Mouse (Mus musculus): Measurements from ENCODE around the gene Kcmf1. TPM values are rescaled to one million over a fixed set of nuclear protein-coding genes. Genes with fewer than 3 reads are reported as not detected.
A peak's percentile ranks its signal among the peaks of the same experiment; 100 is the strongest.

Kcmf1 gene
- polyA plus RNA-seq, 1 experiment = 517 TPM

DNA sequence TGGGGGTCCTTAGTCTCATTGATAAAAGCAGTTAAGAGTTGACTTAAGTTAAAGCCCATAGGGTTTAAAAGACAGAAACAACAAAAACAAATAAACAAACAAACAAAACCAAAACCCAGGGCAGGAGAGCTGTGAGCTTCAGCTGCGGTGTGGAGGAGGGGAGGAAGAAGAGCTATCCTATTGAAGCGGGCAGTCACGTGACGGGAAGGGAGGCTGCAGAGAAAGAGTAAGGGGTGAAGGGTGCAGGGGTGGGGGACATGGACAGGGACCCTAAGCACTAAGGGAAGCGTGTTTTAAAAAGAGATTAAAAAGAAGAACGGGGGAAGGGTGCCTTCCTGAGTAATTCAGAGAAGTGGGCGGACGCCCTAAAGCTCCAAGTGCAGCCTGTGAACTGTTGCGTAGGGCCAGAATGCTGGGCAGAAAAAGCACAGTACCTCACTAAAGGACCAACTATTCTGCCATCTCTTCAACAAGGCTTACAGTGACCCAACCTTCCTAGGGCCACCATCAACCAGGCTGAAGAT lies 18.8 kb upstream of the Kcmf1 start:
- Histone ChIP-seq H3K36me3 (ENCODE audit: control insufficient read depth, insufficient read depth, low read length) (no peaks in the 10 kb centered on the region), H3K4me1 (ENCODE audit: control insufficient read depth, insufficient read depth, low read length) (no peaks in the 10 kb centered on the region), H3K27me3 (ENCODE audit: control insufficient read depth, insufficient read depth, low read length) (no peaks in the 10 kb centered on the region), H3K27ac (ENCODE audit: control insufficient read depth, insufficient read depth, low read depth, low read length) (no peak overlapping the region), H3K4me3 (ENCODE audit: control insufficient read depth, low read depth, low read length) (no peak overlapping the region)
- TF ChIP-seq POLR2A (IDR thresholded peaks at IDR 0.05; ENCODE audit: control insufficient read depth, low read depth, low read length) (no peak), CTCF (IDR thresholded peaks at IDR 0.05; ENCODE audit: control insufficient read depth, insufficient read depth, insufficient replicate concordance, low read depth, low read length) (no peak)

DNA sequence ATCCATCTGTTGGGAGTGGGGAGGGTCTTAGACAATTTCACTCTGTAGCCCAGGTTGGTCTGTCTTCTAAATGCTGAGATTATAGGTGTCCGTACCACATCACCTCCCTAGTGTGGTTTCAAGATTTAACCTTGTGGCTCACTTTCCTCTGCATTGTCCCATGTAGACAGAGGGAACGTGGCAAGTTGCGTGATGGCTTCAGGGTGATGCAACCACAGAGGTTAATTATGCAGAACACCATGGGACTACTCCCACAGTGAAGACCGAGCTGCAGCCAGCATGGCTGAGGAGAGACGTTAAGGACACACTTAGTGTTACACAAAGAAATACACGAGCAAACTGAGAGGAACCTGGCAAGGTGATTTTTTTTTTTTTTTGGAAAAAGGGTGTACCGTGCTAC lies 16.6 kb upstream of the Kcmf1 start:
- no peak overlapping the region for H3K4me3 ChIP-seq (ENCODE audit: control insufficient read depth, low read depth, low read length)

DNA sequence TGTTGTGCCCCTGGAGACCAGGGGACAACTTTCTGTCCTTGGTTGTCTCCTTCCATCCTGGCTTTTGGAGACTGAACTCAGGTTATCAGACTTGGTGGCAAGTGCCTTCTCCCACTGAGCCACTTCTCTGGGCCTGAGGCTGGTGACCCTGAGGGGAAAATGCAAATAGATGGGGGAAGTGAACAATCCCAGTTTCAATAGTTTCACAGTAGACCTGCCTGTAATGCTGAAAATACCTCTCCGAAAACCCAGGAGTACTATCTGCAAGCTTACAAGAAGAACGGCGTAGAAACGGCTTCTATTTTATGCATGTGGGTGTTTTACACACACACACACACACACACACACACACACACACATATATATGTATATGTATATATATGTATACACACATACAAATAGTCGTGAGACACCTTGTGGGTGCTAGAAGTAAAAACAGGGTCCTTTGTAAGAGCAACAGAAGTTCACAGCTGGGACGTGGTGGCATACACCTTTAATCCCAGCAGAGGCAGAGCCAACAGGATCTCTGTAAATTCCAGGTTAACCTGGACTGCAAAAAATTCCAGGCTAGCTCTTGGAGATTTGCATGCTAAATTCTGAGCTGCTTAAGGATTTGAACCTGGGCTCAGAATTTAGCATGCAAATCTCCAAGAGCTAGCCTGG lies 14.4 kb upstream of the Kcmf1 start:
- TF ChIP-seq POLR2A (IDR thresholded peaks at IDR 0.05; ENCODE audit: control insufficient read depth, low read depth, low read length) (no peak), CTCF (IDR thresholded peaks at IDR 0.05; ENCODE audit: control insufficient read depth, insufficient read depth, insufficient replicate concordance, low read depth, low read length) (no peak)
- no peaks in the 10 kb centered on the region for H3K36me3 ChIP-seq (ENCODE audit: control insufficient read depth, insufficient read depth, low read length)
- no peak overlapping the region for H3K27ac ChIP-seq (ENCODE audit: control insufficient read depth, insufficient read depth, low read depth, low read length)
- no peak overlapping the region for H3K4me3 ChIP-seq (ENCODE audit: control insufficient read depth, low read depth, low read length)
- no peaks in the 10 kb centered on the region for H3K4me1 ChIP-seq (ENCODE audit: control insufficient read depth, insufficient read depth, low read length)
- no peaks in the 10 kb centered on the region for H3K27me3 ChIP-seq (ENCODE audit: control insufficient read depth, insufficient read depth, low read length)

More for the DNA sequence above, 16.6 kb upstream of the Kcmf1 start:
- no peaks in the 10 kb centered on the region for H3K27me3 ChIP-seq (ENCODE audit: control insufficient read depth, insufficient read depth, low read length)
- TF ChIP-seq CTCF (IDR thresholded peaks at IDR 0.05; ENCODE audit: control insufficient read depth, insufficient read depth, insufficient replicate concordance, low read depth, low read length) = no peak
- TF ChIP-seq POLR2A (IDR thresholded peaks at IDR 0.05; ENCODE audit: control insufficient read depth, low read depth, low read length) = no peak
- H3K36me3 ChIP-seq (ENCODE audit: control insufficient read depth, insufficient read depth, low read length) = no peaks in the 10 kb centered on the region
- no peaks in the 10 kb centered on the region for H3K4me1 ChIP-seq (ENCODE audit: control insufficient read depth, insufficient read depth, low read length)
- no peak overlapping the region for H3K27ac ChIP-seq (ENCODE audit: control insufficient read depth, insufficient read depth, low read depth, low read length)

DNA sequence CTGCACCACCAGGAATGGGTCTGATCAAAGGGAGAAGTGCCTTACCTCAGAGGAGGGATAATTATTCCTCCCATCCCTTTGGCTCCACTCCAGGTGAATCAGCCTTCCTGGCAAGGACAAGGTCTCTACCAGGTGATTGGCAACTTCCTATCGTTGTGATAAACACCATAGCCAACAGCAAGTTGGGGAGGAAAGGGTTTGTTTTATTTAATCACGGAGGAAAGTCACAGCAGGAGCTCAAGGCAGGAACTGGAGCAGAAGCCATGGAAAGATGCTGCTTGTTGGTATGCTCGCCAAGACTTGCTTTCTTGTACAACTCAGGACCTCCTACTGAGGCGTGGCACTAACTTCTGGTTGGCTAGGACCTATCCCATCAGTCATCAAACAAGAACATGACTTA lies 11.5 kb upstream of the Kcmf1 start:
- Histone ChIP-seq H3K36me3 (ENCODE audit: control insufficient read depth, insufficient read depth, low read length) (no peaks in the 10 kb centered on the region), H3K4me3 (ENCODE audit: control insufficient read depth, low read depth, low read length) (no peak overlapping the region), H3K4me1 (ENCODE audit: control insufficient read depth, insufficient read depth, low read length) (no peaks in the 10 kb centered on the region), H3K27ac (ENCODE audit: control insufficient read depth, insufficient read depth, low read depth, low read length) (no peak overlapping the region), H3K27me3 (ENCODE audit: control insufficient read depth, insufficient read depth, low read length) (no peaks in the 10 kb centered on the region)
- TF ChIP-seq CTCF (IDR thresholded peaks at IDR 0.05; ENCODE audit: control insufficient read depth, insufficient read depth, insufficient replicate concordance, low read depth, low read length) (no peak), POLR2A (IDR thresholded peaks at IDR 0.05; ENCODE audit: control insufficient read depth, low read depth, low read length) (no peak)

DNA sequence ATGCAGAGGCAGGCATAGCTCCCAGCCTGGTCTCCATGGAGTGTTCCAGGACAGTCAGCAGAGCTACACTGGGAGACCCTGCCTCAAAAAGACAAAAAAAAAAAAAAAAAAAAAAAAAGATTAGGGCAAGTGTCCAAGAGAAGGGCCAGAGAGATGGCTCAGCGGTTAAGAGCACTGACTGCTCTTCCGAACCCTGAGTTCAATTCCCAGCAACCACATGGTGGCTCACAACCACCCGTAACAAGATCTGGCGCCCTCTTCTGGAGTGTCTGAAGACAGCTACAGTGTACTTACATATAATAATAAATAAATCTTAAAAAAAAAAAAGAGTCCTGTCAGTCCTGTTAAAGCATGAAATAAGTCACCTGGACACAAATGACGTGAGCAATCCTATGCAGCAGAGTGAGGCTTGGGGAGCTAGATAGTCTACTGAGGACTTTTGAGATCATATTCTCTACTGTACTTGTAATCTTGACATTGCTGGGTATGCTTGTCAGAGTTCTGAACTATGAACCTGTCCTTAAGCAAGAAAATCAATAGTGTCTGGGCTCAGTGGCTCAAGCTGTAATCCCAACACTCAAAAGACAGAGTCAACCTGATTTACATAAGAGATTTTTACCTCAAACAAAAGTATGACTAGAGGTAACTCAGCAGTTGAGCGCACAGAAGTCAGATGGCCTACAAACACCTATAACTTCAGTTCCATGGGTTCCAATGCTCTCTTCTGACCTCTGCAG lies 2.6 kb upstream of the Kcmf1 start:
- Histone ChIP-seq H3K36me3 (ENCODE audit: control insufficient read depth, insufficient read depth, low read length) (no peaks in the 10 kb centered on the region), H3K27ac (ENCODE audit: control insufficient read depth, insufficient read depth, low read depth, low read length) (no peak overlapping the region), H3K4me3 (ENCODE audit: control insufficient read depth, low read depth, low read length) (no peak overlapping the region), H3K27me3 (ENCODE audit: control insufficient read depth, insufficient read depth, low read length) (no peaks in the 10 kb centered on the region), H3K4me1 (ENCODE audit: control insufficient read depth, insufficient read depth, low read length) (peaks cover 7% of the 10 kb centered on the region)
- TF ChIP-seq CTCF (IDR thresholded peaks at IDR 0.05; ENCODE audit: control insufficient read depth, insufficient read depth, insufficient replicate concordance, low read depth, low read length) (no peak), POLR2A (IDR thresholded peaks at IDR 0.05; ENCODE audit: control insufficient read depth, low read depth, low read length) (no peak)

DNA sequence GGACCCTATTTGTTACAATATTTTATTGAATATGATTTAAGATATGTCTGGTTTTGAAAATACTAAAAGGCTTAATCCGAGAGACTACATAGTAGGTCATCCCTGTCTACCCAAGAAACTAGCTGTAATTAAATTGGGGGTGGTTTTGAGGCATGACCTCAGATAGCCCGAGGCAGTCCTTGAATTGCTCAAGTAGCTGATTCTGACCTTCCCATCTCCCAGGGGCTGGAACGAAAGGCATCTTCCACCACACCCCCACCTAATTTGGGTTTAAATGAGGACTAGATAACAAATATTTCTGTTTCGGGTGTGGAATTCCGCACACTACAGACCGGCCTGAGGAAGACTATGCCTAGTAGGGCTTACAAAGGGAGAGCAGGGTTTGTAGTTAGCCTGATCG lies 1.2 kb upstream of the Kcmf1 start:
- no peaks in the 10 kb centered on the region for H3K36me3 ChIP-seq (ENCODE audit: control insufficient read depth, insufficient read depth, low read length)
- H3K4me3 ChIP-seq (ENCODE audit: control insufficient read depth, low read depth, low read length) = no peak overlapping the region; the same call in 1 of the 2 replicates
- H3K27ac ChIP-seq (ENCODE audit: control insufficient read depth, insufficient read depth, low read depth, low read length) = peak overlapping the region; percentile 58
- TF ChIP-seq CTCF (IDR thresholded peaks at IDR 0.05; ENCODE audit: control insufficient read depth, insufficient read depth, insufficient replicate concordance, low read depth, low read length) (no peak), POLR2A (IDR thresholded peaks at IDR 0.05; ENCODE audit: control insufficient read depth, low read depth, low read length) (no peak)
- H3K4me1 ChIP-seq (ENCODE audit: control insufficient read depth, insufficient read depth, low read length) = peaks cover 9% of the 10 kb centered on the region
- no peaks in the 10 kb centered on the region for H3K27me3 ChIP-seq (ENCODE audit: control insufficient read depth, insufficient read depth, low read length)

DNA sequence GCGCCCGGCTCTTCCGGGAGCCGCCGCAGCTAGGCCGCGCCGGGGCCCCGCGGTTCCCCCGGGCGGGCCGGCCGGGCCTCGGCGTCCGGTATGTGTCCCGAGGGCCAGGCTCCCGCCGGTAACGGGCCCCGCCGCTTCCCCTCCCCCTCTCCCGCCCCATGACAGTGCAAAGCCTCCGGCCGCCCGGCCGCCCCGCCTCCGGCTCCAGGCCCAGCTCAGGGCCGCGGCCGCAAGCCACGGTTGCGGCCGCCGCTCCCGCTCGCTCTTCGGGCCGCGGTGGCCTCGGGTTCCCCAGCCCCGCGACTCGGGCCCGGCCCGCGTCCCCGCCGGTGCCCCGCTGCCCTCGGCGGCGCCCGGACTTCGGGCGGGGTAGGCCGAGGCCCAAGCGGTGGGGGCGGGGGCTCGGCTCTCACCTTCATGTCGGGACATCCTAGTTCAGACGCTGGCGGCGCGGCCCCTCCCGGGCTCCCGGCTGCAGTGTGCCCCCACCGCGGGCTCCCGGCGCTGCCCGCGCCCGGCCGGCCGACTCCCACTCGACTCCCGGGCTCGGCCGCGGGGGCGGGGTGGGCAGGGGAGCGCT lies 488 bp downstream of the Kcmf1 start:
- no peaks in the 10 kb centered on the region for H3K27me3 ChIP-seq (ENCODE audit: control insufficient read depth, insufficient read depth, low read length)
- H3K4me1 ChIP-seq (ENCODE audit: control insufficient read depth, insufficient read depth, low read length) = peaks cover 9% of the 10 kb centered on the region
- H3K36me3 ChIP-seq (ENCODE audit: control insufficient read depth, insufficient read depth, low read length) = no peaks in the 10 kb centered on the region
- H3K27ac ChIP-seq (ENCODE audit: control insufficient read depth, insufficient read depth, low read depth, low read length) = peak overlapping the region; percentile 91
- TF ChIP-seq POLR2A (IDR thresholded peaks at IDR 0.05; ENCODE audit: control insufficient read depth, low read depth, low read length) (no peak), CTCF (IDR thresholded peaks at IDR 0.05; ENCODE audit: control insufficient read depth, insufficient read depth, insufficient replicate concordance, low read depth, low read length) (no peak)
- H3K4me3 ChIP-seq (ENCODE audit: control insufficient read depth, low read depth, low read length) = peak overlapping the region; percentile 82

Data from testis, adult 2 months (tissue).